Mouse (Mus musculus) spleen, adult 2 months (tissue): ENCODE measurements at regions not wholly inside any gene's neighbourhood (a gene's known extent, or its start where the extent isn't known, plus 50 kb on each side); places are given as distances from the start of the nearest gene placed in this dataset.

Experiments used
- CTCF ChIP-seq: fragments of 200-500 bp; IDR thresholded peaks from 2 replicates; pipeline ENCODE4 v1.5.1; 2011; ENCODE audit warnings: mild to moderate bottlenecking, inconsistent platforms; ENCODE audit not compliant: insufficient read depth, insufficient read length, insufficient replicate concordance; ENCODE audit errors: extremely low read depth
- POLR2A ChIP-seq: fragments of 200-500 bp; IDR thresholded peaks from 2 replicates; pipeline ENCODE4 v1.6.1; 2011; ENCODE audit warnings: low read depth, low read length, inconsistent platforms

- TF ChIP-seq POLR2A = no peak
- no peak for TF ChIP-seq CTCF
Measured at GRCm38 (mm10) chr6:94807216-94807615, 107.3 kb upstream of the Lrig1 start.
